Mouse (Mus musculus) G1E (cell line): ENCODE data around the gene Ptcra. TPM values are rescaled to one million over a fixed set of nuclear protein-coding genes. Genes with fewer than 3 reads are reported as not detected.
"Not testable (repeated sequence)": the region's sequence is repeated elsewhere in the genome, so short reads cannot be mapped to it uniquely, and the experiment has no call there.

Source experiments
- ATAC-seq: 2 replicates; pipeline ENCODE4 v1.8.0; 2016; ENCODE audit warnings: mild to moderate bottlenecking; ENCODE audit not compliant: insufficient number of reproducible peaks, poor library complexity, low FRiP score, severe bottlenecking; ENCODE audit errors: extremely low read depth
- DNase-seq: peaks from one replicate; pipeline ENCODE4 v3.0.0; 2012; ENCODE audit warnings: low spot score
- H3K27me3 ChIP-seq: 2 replicates; pipeline ENCODE4 v1.6.1; 2012; ENCODE audit warnings: mild to moderate bottlenecking, low read length, inconsistent platforms; ENCODE audit not compliant: insufficient read depth
- H3K36me3 ChIP-seq: replicated peaks from 2 replicates; pipeline ENCODE3; 2012; ENCODE audit warnings: mild to moderate bottlenecking, inconsistent platforms
- H3K4me1 ChIP-seq: 2 replicates; pipeline ENCODE4 v1.6.1; 2012; ENCODE audit warnings: low read depth, low read length, inconsistent platforms, mixed read lengths; ENCODE audit not compliant: insufficient read depth
- H3K4me3 ChIP-seq: 2 replicates; pipeline ENCODE4 v1.5.1; 2012; ENCODE audit warnings: low read depth, mild to moderate bottlenecking, inconsistent platforms, low read length, moderate library complexity, mixed read lengths
- H3K9me3 ChIP-seq: replicated peaks from 2 replicates; pipeline ENCODE4 v1.6.1; 2012; ENCODE audit warnings: inconsistent platforms
- CTCF ChIP-seq: IDR thresholded peaks from 2 replicates; pipeline ENCODE4 v1.5.1; 2012; ENCODE audit warnings: low read depth, low read length, inconsistent platforms, mixed read lengths
- GATA1 ChIP-seq: IDR thresholded peaks from 2 replicates; pipeline ENCODE4 v1.6.1; 2012; ENCODE audit warnings: borderline replicate concordance, low read length, inconsistent platforms, mixed read lengths
- GATA2 ChIP-seq: IDR thresholded peaks from 2 replicates; pipeline ENCODE4 v1.6.1; 2012; ENCODE audit warnings: low read depth, low read length, inconsistent platforms, borderline replicate concordance
- POLR2AphosphoS5 ChIP-seq: IDR thresholded peaks from 2 replicates; pipeline ENCODE4 v1.6.1; 2012; ENCODE audit warnings: low read depth, low read length, inconsistent platforms; ENCODE audit not compliant: insufficient replicate concordance
- TAL1 ChIP-seq: conservative IDR thresholded peaks from 2 replicates; pipeline ENCODE4 v1.6.1; 2012; ENCODE audit warnings: low read depth, low read length, inconsistent platforms, mixed read lengths
- polyA plus RNA-seq: library from polyadenylated mRNA; stranded (reverse); fragments of >175 nt; gene quantifications from 2 replicates; pipeline ENCODE4 v1.2.3, GENCODE M21; 2012
- total RNA-seq, 2 experiments: library from RNA; stranded (forward) in 1 of 2; stranded (reverse) in 1 of 2; fragments of 200-1000 nt in 1 of 2; fragments of >200 nt in 1 of 2; fragmentation: Nextera tagmentation in 1 of 2; gene quantifications; 2 replicates each; pipeline ENCODE4 v1.2.3; 2014 to 2017

Gene Ptcra
- total and polyA plus RNA-seq, 3 experiments, result 0.07 to 0.27 TPM; not detected in 1

GRCm38 (mm10) chr17:46772404-46773277, 9.1 kb upstream of the Ptcra start, which contains the start of gene 2310039H08Rik:
2310039H08Rik (plus strand) TSS chr17:46772635.
- H3K9me3 ChIP-seq, result no peaks in the 10 kb centered on the region
- peaks cover 4% of the 10 kb centered on the region; the same call in 1 of the 2 replicates for H3K27me3 ChIP-seq
- TF ChIP-seq GATA1 (no peak), POLR2AphosphoS5 (0 out of 2 replicates have a peak, but pooled peaks have one; percentile 78)
- H3K4me3 ChIP-seq, result peak within 1 kb of the TSS; percentile 99
- peaks cover 37% of the 10 kb centered on the region for H3K36me3 ChIP-seq
- peak; percentile 96 for DNase-seq
- peaks cover 51% of the 10 kb centered on the region for H3K4me1 ChIP-seq
- ATAC-seq, result peak; percentile 75

- no peak for ATAC-seq
- no peaks in the 10 kb centered on the region for H3K9me3 ChIP-seq
- peak overlapping the region; percentile 99 for H3K4me3 ChIP-seq
- peaks cover 51% of the 10 kb centered on the region for H3K4me1 ChIP-seq
- peaks cover 4% of the 10 kb centered on the region; the same call in 1 of the 2 replicates for H3K27me3 ChIP-seq
- no peak for TF ChIP-seq GATA1
- TF ChIP-seq TAL1, result no peak
- TF ChIP-seq POLR2AphosphoS5, result no peak
- no peak for TF ChIP-seq CTCF
- peaks cover 31% of the 10 kb centered on the region for H3K36me3 ChIP-seq
- no peak for DNase-seq
These were observed 8.5 kb upstream of the Ptcra start for GRCm38 (mm10) chr17:46772038-46772403.

DNA sequence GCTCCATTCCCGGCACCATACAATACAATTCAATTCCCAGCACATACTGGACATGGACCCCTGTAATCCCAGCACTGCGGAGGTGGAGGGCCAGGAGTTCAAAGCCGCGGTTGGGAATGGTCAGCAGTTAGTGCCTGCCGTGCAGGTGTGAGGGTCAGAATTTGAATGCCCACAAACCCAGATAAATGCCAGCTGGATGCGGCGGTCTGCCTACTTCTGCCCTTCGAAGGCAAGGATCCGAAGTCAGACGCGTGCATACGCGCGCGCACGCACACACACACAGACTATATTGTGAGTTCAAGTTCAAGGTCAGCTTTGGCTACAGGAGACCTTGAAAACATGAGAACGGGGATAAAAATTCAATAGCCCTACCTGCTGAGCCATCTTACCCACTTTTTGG, 8.1 kb upstream of the Ptcra start:
- Histone ChIP-seq H3K4me1 (peaks cover 51% of the 10 kb centered on the region), H3K9me3 (no peaks in the 10 kb centered on the region), H3K27me3 (peaks cover 4% of the 10 kb centered on the region; the same call in 1 of the 2 replicates), H3K4me3 (peak overlapping the region; percentile 99; the same call in 1 of the 2 replicates), H3K36me3 (peaks cover 28% of the 10 kb centered on the region)
- TF ChIP-seq POLR2AphosphoS5, result no peak
- ATAC-seq (no peak), DNase-seq (no peak)

DNA sequence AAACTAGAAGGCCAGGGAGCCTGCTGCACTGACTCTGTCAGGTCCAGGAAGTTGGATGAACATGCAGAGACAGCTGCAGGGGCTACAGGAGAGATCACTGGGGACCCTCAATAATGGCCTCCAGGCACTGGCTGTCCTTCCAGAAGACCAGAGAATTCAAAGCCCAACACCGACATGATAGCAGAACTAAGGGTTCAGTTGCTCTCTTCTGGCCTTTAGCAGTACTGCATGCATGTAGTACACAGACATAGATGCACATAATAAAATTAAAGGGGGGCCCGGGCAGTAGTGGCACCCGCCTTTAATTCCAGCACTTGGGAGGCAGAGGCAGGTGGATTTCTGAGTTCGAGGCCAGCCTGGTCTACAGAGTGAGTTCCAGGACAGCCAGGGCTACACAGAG, 7.5 kb upstream of the Ptcra start:
- no peak overlapping the region for H3K4me3 ChIP-seq
- H3K27me3 ChIP-seq, result peaks cover 4% of the 10 kb centered on the region; the same call in 1 of the 2 replicates
- no peak for ATAC-seq

DNA sequence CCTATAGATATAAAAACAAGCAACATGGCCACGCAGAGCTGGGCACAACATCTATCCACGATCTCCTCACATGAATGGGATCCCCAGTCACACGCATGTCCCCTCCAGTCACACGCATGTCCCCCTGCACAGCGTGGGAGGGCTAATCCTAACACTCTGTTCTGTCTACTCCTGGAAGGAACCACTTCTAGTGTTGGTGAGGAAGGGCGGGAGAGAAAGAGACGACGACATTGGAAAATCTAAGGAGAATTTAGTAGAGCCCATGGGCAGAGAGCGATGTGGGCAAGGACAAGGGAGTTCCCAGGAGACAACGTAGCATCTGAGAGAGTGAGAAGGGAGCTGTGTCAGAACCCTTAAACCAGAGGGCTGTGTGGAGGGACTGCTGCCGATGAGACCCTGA, 7.0 kb upstream of the Ptcra start:
- no peak for DNase-seq
- ATAC-seq, result no peak
- TF ChIP-seq GATA2 (no peak), POLR2AphosphoS5 (no peak), CTCF (no peak), TAL1 (no peak), GATA1 (no peak)
- Histone ChIP-seq H3K27me3 (peaks cover 4% of the 10 kb centered on the region; the same call in 1 of the 2 replicates), H3K4me3 (no peak overlapping the region), H3K4me1 (peaks cover 41% of the 10 kb centered on the region), H3K36me3 (peaks cover 18% of the 10 kb centered on the region), H3K9me3 (no peaks in the 10 kb centered on the region)

More for the DNA sequence above, 7.5 kb upstream of the Ptcra start:
- TF ChIP-seq GATA2, result no peak
- TF ChIP-seq CTCF, result no peak
- no peak for TF ChIP-seq GATA1
- TF ChIP-seq POLR2AphosphoS5, result no peak
- no peak for TF ChIP-seq TAL1
- no peak for DNase-seq
- Histone ChIP-seq H3K36me3 (peaks cover 23% of the 10 kb centered on the region), H3K9me3 (no peaks in the 10 kb centered on the region), H3K4me1 (peaks cover 46% of the 10 kb centered on the region)

DNA sequence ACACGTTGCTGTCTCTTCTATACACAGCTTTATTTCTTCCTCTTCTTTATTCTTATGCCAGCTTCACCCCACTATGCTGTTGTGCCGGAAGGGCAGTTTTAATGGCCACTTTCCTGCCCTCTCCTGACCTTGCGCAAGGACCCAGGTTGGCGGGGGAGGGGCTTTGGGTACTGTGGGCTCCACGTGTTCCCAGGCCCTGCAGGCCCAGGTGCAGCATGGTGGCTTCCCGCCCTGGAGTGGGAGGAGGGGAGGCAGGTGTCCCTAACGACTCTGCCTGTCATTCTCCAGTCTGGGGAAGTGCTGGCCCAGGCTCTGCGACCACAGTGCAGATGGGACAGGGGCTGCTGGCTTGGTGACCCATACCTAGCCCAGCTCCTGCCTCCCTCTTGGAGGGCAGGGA, 4.4 kb upstream of the Ptcra start:
- DNase-seq, result no peak
- no peaks in the 10 kb centered on the region for H3K36me3 ChIP-seq

GRCm38 (mm10) chr17:46764916-46765315, 1.4 kb upstream of the Ptcra start:
- ATAC-seq, DNase-seq, H3K4me1 ChIP-seq, H3K9me3 ChIP-seq, H3K36me3 ChIP-seq, H3K4me3 ChIP-seq: not testable (repeated sequence)
- H3K27me3 ChIP-seq, result peaks cover 23% of the 10 kb centered on the region

More for the DNA sequence above, 4.4 kb upstream of the Ptcra start:
- Histone ChIP-seq H3K4me3 (no peak overlapping the region), H3K9me3 (no peaks in the 10 kb centered on the region), H3K27me3 (peaks cover 23% of the 10 kb centered on the region), H3K4me1 (peaks cover 25% of the 10 kb centered on the region)
- ATAC-seq, result no peak
- TF ChIP-seq CTCF (no peak), GATA2 (no peak), TAL1 (no peak), GATA1 (no peak), POLR2AphosphoS5 (no peak)
